Mouse (Mus musculus): ENCODE data around the gene Haus3.

The Haus3 gene

GRCm38 (mm10) chr5:34191843-34192242, 22.5 kb upstream of the Haus3 start:
- POLR2A ChIA-PET = interaction anchor here in 2 of 4 experiments (0.5 to 0.7 kb wide), 2 partner anchors 138 to 401 kb away, joined by 4 to 10 read pairs; no protein-coding TSS in a partner anchor
- CTCF ChIA-PET = interaction anchor here (0.6 to 1.5 kb wide), 9 partner anchors 14 to 298 kb away, joined by 3 to 7 read pairs (median 4); no protein-coding TSS in a partner anchor

- CTCF ChIA-PET = interaction anchor here (0.6 to 1.4 kb wide), 5 partner anchors 14 to 165 kb away, joined by 3 to 4 read pairs (median 3); no protein-coding TSS in a partner anchor
- POLR2A ChIA-PET = interaction anchor here in 2 of 4 experiments (0.5 kb wide), 3 partner anchors 19 to 528 kb away, joined by 3 to 4 read pairs (median 4); no protein-coding TSS in a partner anchor
These were observed 21.7 kb upstream of the Haus3 start for GRCm38 (mm10) chr5:34191021-34191420.

GRCm38 (mm10) chr5:34189521-34189920, 20.2 kb upstream of the Haus3 start:
- ChIA-PET CTCF (interaction anchor here in 1 of 4 experiments (2.7 kb wide), 1 partner anchor 21 kb away, joined by 9 read pairs; no protein-coding TSS in a partner anchor), POLR2A (interaction anchor here in 2 of 4 experiments (0.6 to 6.4 kb wide), 5 partner anchors 18 to 470 kb away, joined by 3 to 65 read pairs (median 33); partner anchors contain the start of genes Haus3 (in 2 of the 2), Poln (in 2 of the 2), Grk4 (in 1 of the 2) and Nop14 (in 1 of the 2))

GRCm38 (mm10) chr5:34188856-34189255, 19.5 kb upstream of the Haus3 start:
- CTCF ChIA-PET = interaction anchor here in 1 of 4 experiments (2.7 kb wide), 1 partner anchor 21 kb away, joined by 9 read pairs; no protein-coding TSS in a partner anchor
- POLR2A ChIA-PET = interaction anchor here in 2 of 4 experiments (1.2 to 6.4 kb wide), 11 partner anchors 11 to 532 kb away, joined by 3 to 65 read pairs (median 12); partner anchors contain the start of genes Haus3 (in 2 of the 2), Poln (in 2 of the 2), Grk4 (in 1 of the 2) and Nop14 (in 1 of the 2)

- POLR2A ChIA-PET = interaction anchor here in 3 of 4 experiments (0.6 to 6.4 kb wide), 41 partner anchors 8 to 761 kb away, joined by 3 to 65 read pairs (median 5); partner anchors contain the start of genes Haus3 (in 3 of the 3), Poln (in 3 of the 3), Grk4 (in 2 of the 3) and Nop14 (in 2 of the 3)
- CTCF ChIA-PET = interaction anchor here in 3 of 4 experiments (0.7 to 2.7 kb wide), 7 partner anchors 10 to 455 kb away, joined by 3 to 13 read pairs (median 3); no protein-coding TSS in a partner anchor
These were observed 18.4 kb upstream of the Haus3 start, which contains the start of gene Mxd4 for GRCm38 (mm10) chr5:34187601-34188316. TSS of gene Mxd4 (minus strand) at chr5:34187720.

- POLR2A ChIA-PET = interaction anchor here in 3 of 4 experiments (0.6 to 6.4 kb wide), 18 partner anchors 9 to 762 kb away, joined by 3 to 65 read pairs (median 8); partner anchors contain the start of genes Haus3 (in 3 of the 3), Poln (in 3 of the 3), Fam193a (in 1 of the 3) and Grk4 (in 1 of the 3)
- CTCF ChIA-PET = interaction anchor here in 3 of 4 experiments (0.6 to 1.5 kb wide), 5 partner anchors 14 to 254 kb away, joined by 3 to 13 read pairs (median 3); no protein-coding TSS in a partner anchor
These were observed 17.6 kb upstream of the Haus3 start for GRCm38 (mm10) chr5:34186961-34187391.

- ChIA-PET POLR2A (interaction anchor here in 3 of 4 experiments (0.6 to 6.4 kb wide), 14 partner anchors 9 to 574 kb away, joined by 3 to 65 read pairs (median 15); partner anchors contain the start of genes Haus3 (in 2 of the 3), Poln (in 2 of the 3), Grk4 (in 1 of the 3) and Mfsd10 (in 1 of the 3)), CTCF (interaction anchor here in 2 of 4 experiments (0.9 to 1.4 kb wide), 2 partner anchors 13 to 24 kb away, joined by 3 to 4 read pairs; no protein-coding TSS in a partner anchor)
These were observed 17.1 kb upstream of the Haus3 start for GRCm38 (mm10) chr5:34186391-34186790.

GRCm38 (mm10) chr5:34185791-34186190, 16.5 kb upstream of the Haus3 start:
- ChIA-PET POLR2A (interaction anchor here in 3 of 4 experiments (0.6 to 6.4 kb wide), 10 partner anchors 8 to 783 kb away, joined by 3 to 65 read pairs (median 16); partner anchors contain the start of genes Haus3 (in 2 of the 3), Poln (in 2 of the 3), Grk4 (in 1 of the 3) and Nop14 (in 1 of the 3)), CTCF (interaction anchor here in 2 of 4 experiments (0.5 to 1.4 kb wide), 2 partner anchors 24 to 25 kb away, joined by 3 to 4 read pairs; no protein-coding TSS in a partner anchor)

- POLR2A ChIA-PET = interaction anchor here in 1 of 4 experiments (0.6 to 6.4 kb wide), 4 partner anchors 8 to 782 kb away, joined by 3 to 65 read pairs (median 4); partner anchors contain the start of genes Haus3 and Poln
These were observed 15.8 kb upstream of the Haus3 start for GRCm38 (mm10) chr5:34185051-34185580.

GRCm38 (mm10) chr5:34183976-34184375, 14.6 kb upstream of the Haus3 start:
- CTCF ChIA-PET = no interaction called here
- POLR2A ChIA-PET = interaction anchor here (0.7 to 6.4 kb wide), 6 partner anchors 12 to 806 kb away, joined by 3 to 65 read pairs (median 3); partner anchors contain the start of genes Haus3 (in 2 of the 4) and Poln (in 2 of the 4)

More at GRCm38 (mm10) chr5:34185051-34185580, 15.8 kb upstream of the Haus3 start:
- CTCF ChIA-PET = interaction anchor here in 1 of 4 experiments (0.5 kb wide), 1 partner anchor 26 kb away, joined by 4 read pairs; no protein-coding TSS in a partner anchor

GRCm38 (mm10) chr5:34183156-34183880, 14.0 kb upstream of the Haus3 start:
- POLR2A ChIA-PET = interaction anchor here in 3 of 4 experiments (0.8 to 6.4 kb wide), 7 partner anchors 11 to 19 kb away, joined by 3 to 65 read pairs (median 3); partner anchors contain the start of genes Haus3 (in 3 of the 3) and Poln (in 3 of the 3)
- CTCF ChIA-PET = interaction anchor here in 1 of 4 experiments (0.8 kb wide), 1 partner anchor 27 kb away, joined by 3 read pairs; no protein-coding TSS in a partner anchor

- ChIA-PET POLR2A (interaction anchor here in 2 of 4 experiments (1.1 to 1.5 kb wide), 3 partner anchors 12 to 18 kb away, joined by 3 to 6 read pairs (median 3); partner anchors contain the start of genes Haus3 (in 1 of the 2) and Poln (in 1 of the 2)), CTCF (interaction anchor here in 1 of 4 experiments (0.8 kb wide), 1 partner anchor 28 kb away, joined by 3 read pairs; no protein-coding TSS in a partner anchor)
These were observed 13.2 kb upstream of the Haus3 start for GRCm38 (mm10) chr5:34182486-34182885.

- CTCF ChIA-PET = interaction anchor here in 2 of 4 experiments (0.6 to 1.4 kb wide), 3 partner anchors 10 to 58 kb away, joined by 3 to 6 read pairs (median 3); partner anchors contain the start of gene Mxd4 (in 1 of the 2)
- POLR2A ChIA-PET = interaction anchor here in 3 of 4 experiments (0.5 to 4.2 kb wide), 6 partner anchors 8 to 20 kb away, joined by 4 to 29 read pairs (median 4); partner anchors contain the start of genes Mxd4 (in 2 of the 3), Haus3 (in 1 of the 3) and Poln (in 1 of the 3)
These were observed 8.5 kb upstream of the Haus3 start for GRCm38 (mm10) chr5:34177821-34178220.

GRCm38 (mm10) chr5:34177091-34177490, 7.8 kb upstream of the Haus3 start:
- ChIA-PET CTCF (interaction anchor here in 2 of 4 experiments (0.6 to 1.7 kb wide), 2 partner anchors 11 to 59 kb away, joined by 3 read pairs; no protein-coding TSS in a partner anchor), POLR2A (interaction anchor here in 3 of 4 experiments (0.8 to 4.2 kb wide), 7 partner anchors 8 to 12 kb away, joined by 3 to 29 read pairs (median 4); partner anchors contain the start of genes Mxd4 (in 3 of the 3), Haus3 (in 1 of the 3) and Poln (in 1 of the 3))

- ChIA-PET CTCF (interaction anchor here in 1 of 4 experiments (1.7 kb wide), 1 partner anchor 11 kb away, joined by 3 read pairs; no protein-coding TSS in a partner anchor), POLR2A (interaction anchor here in 3 of 4 experiments (0.6 to 4.2 kb wide), 10 partner anchors 9 to 1141 kb away, joined by 3 to 29 read pairs (median 4); partner anchors contain the start of genes Mxd4 (in 3 of the 3) and Slbp (in 1 of the 3))
These were observed 7.4 kb upstream of the Haus3 start for GRCm38 (mm10) chr5:34176691-34177090.

GRCm38 (mm10) chr5:34175403-34175694, 6.0 kb upstream of the Haus3 start:
- ChIA-PET POLR2A (interaction anchor here (0.6 to 4.2 kb wide), 9 partner anchors 11 to 544 kb away, joined by 3 to 29 read pairs (median 3); partner anchors contain the start of gene Mxd4 (in 2 of the 4)), CTCF (interaction anchor here in 3 of 4 experiments (0.7 to 1.7 kb wide), 3 partner anchors 13 to 82 kb away, joined by 3 read pairs; no protein-coding TSS in a partner anchor)
